Mouse (Mus musculus): ENCODE results near the gene Mtr. TPM values are rescaled to one million over a fixed set of nuclear protein-coding genes. Genes with fewer than 3 reads are reported as not detected.

The Mtr gene
- 2.8 TPM for polyA plus RNA-seq (2015; fragmentation: Illumina TruSeq; extraction: RNeasy Lipid Tissue Mini Kit (QIAGEN cat#74804); ENCODE audit: insufficient read depth, low read depth, low replicate concordance)

GRCm38 (mm10) chr13:12257391-12258380 lies at the start of gene Mtr:
Gene Mtr, minus strand, starts transcription at chr13:12258113.

Other genes starting within 250 kb of the Mtr start
- 1.2 TPM for gene Ryr2, start 151.2 kb downstream of the Mtr start, polyA plus RNA-seq (2015; fragmentation: Illumina TruSeq; extraction: RNeasy Lipid Tissue Mini Kit (QIAGEN cat#74804); ENCODE audit: insufficient read depth, low read depth, low replicate concordance)
- gene Actn2, start 82.6 kb upstream of the Mtr start, polyA plus RNA-seq (2015; fragmentation: Illumina TruSeq; extraction: RNeasy Lipid Tissue Mini Kit (QIAGEN cat#74804); ENCODE audit: insufficient read depth, low read depth, low replicate concordance), result not detected
- 8.6 TPM for gene Heatr1, start 136.9 kb upstream of the Mtr start, polyA plus RNA-seq (2015; fragmentation: Illumina TruSeq; extraction: RNeasy Lipid Tissue Mini Kit (QIAGEN cat#74804); ENCODE audit: insufficient read depth, low read depth, low replicate concordance)
- gene Lgals8, start 206.8 kb upstream of the Mtr start, polyA plus RNA-seq (2015; fragmentation: Illumina TruSeq; extraction: RNeasy Lipid Tissue Mini Kit (QIAGEN cat#74804); ENCODE audit: insufficient read depth, low read depth, low replicate concordance), result 9.7 TPM

All from pancreas, adult 10 weeks (tissue).